Mouse (Mus musculus) heart, embryonic 16.5 days (tissue): Measurements from ENCODE around the gene Psmb11. TPM values are rescaled to one million over a fixed set of nuclear protein-coding genes. Genes with fewer than 3 reads are reported as not detected.
"Not testable (repeated sequence)": the region's sequence is repeated elsewhere in the genome, so short reads cannot be mapped to it uniquely, and the experiment has no call there.

Experiments used
- ATAC-seq: fragments of 200-750 bp; cut with Nextera tagmentation; replicated peaks from 2 replicates; pipeline ENCODE4 v1.8.0; 2017; ENCODE audit warnings: moderate number of reproducible peaks; ENCODE audit not compliant: insufficient read depth, low FRiP score; ENCODE audit errors: extremely low read depth
- H3K27ac ChIP-seq: fragments of 300-500 bp; sonication (generic); 2 replicates; pipeline ENCODE4 v1.5.1; 2014; ENCODE audit warnings: mild to moderate bottlenecking, low read length, control low read depth, moderate library complexity
- H3K27me3 ChIP-seq: fragments of 300-500 bp; sonication (generic); 2 replicates; pipeline ENCODE4 v1.6.1; 2014; ENCODE audit warnings: low read length, mixed read lengths; ENCODE audit not compliant: control insufficient read depth, insufficient read depth
- H3K36me3 ChIP-seq: fragments of 300-500 bp; sonication (generic); 2 replicates; pipeline ENCODE4 v1.6.1; 2014; ENCODE audit not compliant: control insufficient read depth, insufficient read depth
- H3K4me1 ChIP-seq: fragments of 300-500 bp; sonication (generic); 2 replicates; pipeline ENCODE4 v1.6.1; 2014; ENCODE audit warnings: low read length, mixed read lengths; ENCODE audit not compliant: control insufficient read depth, insufficient read depth
- H3K4me2 ChIP-seq: fragments of 300-500 bp; sonication (generic); 2 replicates; pipeline ENCODE4 v1.6.1; 2014; ENCODE audit warnings: low read depth, mild to moderate bottlenecking, control low read depth, low read length
- H3K4me3 ChIP-seq: fragments of 300-500 bp; sonication (generic); 2 replicates; pipeline ENCODE4 v1.5.1; 2014; ENCODE audit warnings: mild to moderate bottlenecking, control low read depth, low read length
- H3K9ac ChIP-seq: fragments of 300-500 bp; sonication (generic); 2 replicates; pipeline ENCODE4 v1.6.1; 2014; ENCODE audit warnings: low read length, control low read depth
- H3K9me3 ChIP-seq: fragments of 300-500 bp; sonication (generic); replicated peaks from 2 replicates; pipeline ENCODE4 v1.6.1; 2016; ENCODE audit warnings: low read length; ENCODE audit not compliant: control insufficient read depth
- WGBS: fragments of 180-500 bp; shearing (Covaris S2); extraction: QIAGEN DNeasy Blood & Tissue Kit; methylation state at CpG from one replicate; pipeline ENCODE4 v1.1.7; 2014; 5-methylcytosine and 5-hydroxymethylcytosine counted together
- polyA plus RNA-seq: library from polyadenylated mRNA; unstranded; fragments of >200 nt; fragmentation: Nextera tagmentation; extraction: Ambion mirVana; gene quantifications from 2 replicates; pipeline ENCODE4 v1.2.1, GENCODE M21; 2015

Psmb11 gene
- polyA plus RNA-seq, 1 experiment from 2014 or later = 22.3 TPM

DNA sequence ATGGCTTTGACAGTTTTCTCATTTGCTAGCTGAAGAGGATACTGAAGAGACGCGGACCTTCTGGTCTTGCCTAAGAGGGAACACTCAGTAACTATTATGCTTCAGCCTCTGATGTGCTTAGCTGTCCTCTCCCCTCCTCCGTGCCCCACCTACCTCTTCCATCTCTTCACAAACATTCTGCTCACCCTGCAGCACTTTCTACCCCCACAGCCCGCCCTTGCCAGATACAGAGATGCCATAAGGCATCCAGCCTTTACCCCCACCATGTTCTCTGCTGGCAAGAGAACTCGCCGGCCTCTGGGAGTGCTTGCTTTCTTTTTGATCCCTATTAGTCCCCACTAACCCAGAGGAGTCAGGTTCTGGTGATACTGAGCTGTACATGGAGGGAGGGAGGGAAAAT lies 10.6 kb upstream of the Psmb11 start:
- Histone ChIP-seq H3K4me3 (no peak overlapping the region), H3K9ac (no peak overlapping the region), H3K4me1 (no peaks in the 10 kb centered on the region; the same call in none of the 2 replicates), H3K4me2 (no peak overlapping the region), H3K27ac (no peak overlapping the region), H3K36me3 (peaks cover 22% of the 10 kb centered on the region), H3K27me3 (no peaks in the 10 kb centered on the region), H3K9me3 (no peaks in the 10 kb centered on the region)
- no peak for ATAC-seq
- 73% methylated on average over 6 of the region's 6 CpGs for WGBS

GRCm38 (mm10) chr14:54614130-54614529 lies 7.1 kb upstream of the Psmb11 start:
- H3K27ac ChIP-seq, H3K4me1 ChIP-seq, H3K4me2 ChIP-seq, H3K27me3 ChIP-seq, H3K4me3 ChIP-seq, H3K9ac ChIP-seq, ATAC-seq, H3K9me3 ChIP-seq: not testable (repeated sequence)
- 91% methylated on average over 15 of the region's 16 CpGs for WGBS
- H3K36me3 ChIP-seq = peaks cover 27% of the 10 kb centered on the region

- H3K4me1 ChIP-seq = peaks cover 7% of the 10 kb centered on the region
- no peaks in the 10 kb centered on the region for H3K27me3 ChIP-seq
- H3K9ac ChIP-seq = no peak overlapping the region
- H3K9me3 ChIP-seq = no peaks in the 10 kb centered on the region
- no peak overlapping the region for H3K4me2 ChIP-seq
- ATAC-seq = no peak
- no peak overlapping the region for H3K4me3 ChIP-seq
- H3K36me3 ChIP-seq = peaks cover 27% of the 10 kb centered on the region
- no peak overlapping the region for H3K27ac ChIP-seq
- 93% methylated on average over 16 of the region's 16 CpGs for WGBS
Observed at GRCm38 (mm10) chr14:54616226-54616825, 4.9 kb upstream of the Psmb11 start.

GRCm38 (mm10) chr14:54617152-54617896 lies 3.9 kb upstream of the Psmb11 start:
- peaks cover 7% of the 10 kb centered on the region for H3K4me1 ChIP-seq
- no peaks in the 10 kb centered on the region for H3K27me3 ChIP-seq
- peak overlapping the region; percentile 87 for H3K4me3 ChIP-seq
- H3K9me3 ChIP-seq = no peaks in the 10 kb centered on the region
- 2% methylated on average over 38 of the region's 38 CpGs for WGBS
- peaks cover 22% of the 10 kb centered on the region for H3K36me3 ChIP-seq
- H3K4me2 ChIP-seq = peak overlapping the region; percentile 90
- peak overlapping the region; percentile 68 for H3K27ac ChIP-seq
- H3K9ac ChIP-seq = peak overlapping the region; percentile 86
- ATAC-seq = peak; percentile 30

- peak within 1 kb of the TSS; percentile 68 for H3K27ac ChIP-seq
- peaks cover 7% of the 10 kb centered on the region for H3K4me1 ChIP-seq
- WGBS = under 1% methylated on average over 25 of the region's 25 CpGs
- H3K9me3 ChIP-seq = no peaks in the 10 kb centered on the region
- peak within 1 kb of the TSS; percentile 90 for H3K4me2 ChIP-seq
- H3K27me3 ChIP-seq = no peaks in the 10 kb centered on the region
- peaks cover 17% of the 10 kb centered on the region for H3K36me3 ChIP-seq
- peak within 1 kb of the TSS; percentile 87 for H3K4me3 ChIP-seq
- H3K9ac ChIP-seq = peak within 1 kb of the TSS; percentile 86
- peak; percentile 81 for ATAC-seq
Observed at GRCm38 (mm10) chr14:54617897-54618365, 3.3 kb upstream of the Psmb11 start, which contains the start of gene Psmb5. Gene Psmb5, minus strand, starts transcription at chr14:54618022.

- Histone ChIP-seq H3K4me1 (no peaks in the 10 kb centered on the region), H3K27me3 (no peaks in the 10 kb centered on the region), H3K4me2 (no peak overlapping the region), H3K9me3 (no peaks in the 10 kb centered on the region), H3K36me3 (no peaks in the 10 kb centered on the region), H3K27ac (no peak overlapping the region), H3K9ac (no peak overlapping the region), H3K4me3 (no peak overlapping the region)
- WGBS = 77% methylated on average over 6 of the region's 6 CpGs
- ATAC-seq = no peak
Observed at GRCm38 (mm10) chr14:54623334-54623733, 2.1 kb downstream of the Psmb11 start.

DNA sequence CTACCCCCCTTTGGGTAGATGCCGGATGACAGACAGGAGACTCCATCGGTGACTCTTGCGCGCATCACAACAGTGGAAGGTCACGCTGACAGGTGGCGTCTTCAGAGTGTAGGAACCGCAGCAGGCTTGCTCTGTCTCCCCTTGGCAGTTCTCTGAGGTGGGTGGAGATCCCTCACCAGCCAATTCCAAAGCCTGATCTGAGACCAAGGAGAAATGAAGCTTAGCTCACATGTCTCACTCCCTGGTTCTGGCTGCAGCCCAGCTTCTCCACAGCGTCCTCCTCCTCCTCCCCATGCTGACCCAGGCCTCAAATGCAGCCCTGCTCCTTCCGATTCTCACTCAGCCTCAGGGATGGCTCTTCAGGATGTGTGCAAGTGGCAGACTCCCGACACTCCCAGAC lies 3.7 kb downstream of the Psmb11 start:
- H3K4me2 ChIP-seq = no peak overlapping the region
- ATAC-seq = peak; percentile 32; the same call in 1 of the 2 replicates
- no peak overlapping the region for H3K4me3 ChIP-seq
- H3K27me3 ChIP-seq = no peaks in the 10 kb centered on the region
- H3K27ac ChIP-seq = no peak overlapping the region
- H3K9ac ChIP-seq = no peak overlapping the region
- no peaks in the 10 kb centered on the region for H3K9me3 ChIP-seq
- 73% methylated on average over 10 of the region's 10 CpGs for WGBS
- no peaks in the 10 kb centered on the region for H3K36me3 ChIP-seq
- H3K4me1 ChIP-seq = no peaks in the 10 kb centered on the region

DNA sequence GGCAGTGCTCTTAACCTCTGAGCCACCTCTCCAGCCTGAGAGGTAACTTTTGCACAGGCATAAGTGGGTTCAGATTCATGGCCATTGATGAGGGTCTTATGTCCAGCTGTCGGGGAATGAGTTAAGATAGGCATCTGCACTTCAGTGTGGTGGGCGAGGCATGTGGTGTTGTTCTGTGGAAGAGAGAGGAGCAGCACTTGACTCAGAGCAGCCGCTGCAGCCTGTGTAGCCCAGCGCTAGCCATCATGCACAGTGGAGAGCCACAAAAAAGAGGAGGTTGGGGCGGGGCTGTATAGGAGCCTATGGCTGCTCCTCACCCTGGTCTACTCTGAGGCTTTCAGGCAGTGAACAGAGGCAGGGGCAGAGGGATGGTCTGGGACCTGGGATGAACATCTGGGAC lies 6.9 kb downstream of the Psmb11 start:
- WGBS = 59% methylated on average over 5 of the region's 5 CpGs
- peaks cover 13% of the 10 kb centered on the region for H3K36me3 ChIP-seq
- no peak overlapping the region for H3K4me2 ChIP-seq
- ATAC-seq = no peak
- H3K9ac ChIP-seq = no peak overlapping the region
- no peaks in the 10 kb centered on the region for H3K4me1 ChIP-seq
- no peak overlapping the region for H3K27ac ChIP-seq
- H3K27me3 ChIP-seq = no peaks in the 10 kb centered on the region
- no peak overlapping the region for H3K4me3 ChIP-seq
- no peaks in the 10 kb centered on the region for H3K9me3 ChIP-seq

GRCm38 (mm10) chr14:54629797-54630196 lies 8.6 kb downstream of the Psmb11 start:
- Histone ChIP-seq H3K36me3 (peaks cover 15% of the 10 kb centered on the region), H3K27ac (no peak overlapping the region), H3K9ac (no peak overlapping the region), H3K4me1 (no peaks in the 10 kb centered on the region), H3K27me3 (no peaks in the 10 kb centered on the region), H3K9me3 (no peaks in the 10 kb centered on the region), H3K4me2 (no peak overlapping the region), H3K4me3 (no peak overlapping the region)
- no peak for ATAC-seq
- 77% methylated on average over 2 of the region's 2 CpGs for WGBS
